Mouse (Mus musculus) G1E (cell line): Measurements from ENCODE around the gene Ctdspl. TPM values are rescaled to one million over a fixed set of nuclear protein-coding genes. Genes with fewer than 3 reads are reported as not detected.

Experiments used
- ATAC-seq: 2 replicates; pipeline ENCODE4 v1.8.0; 2016; ENCODE audit warnings: mild to moderate bottlenecking; ENCODE audit not compliant: insufficient number of reproducible peaks, poor library complexity, low FRiP score, severe bottlenecking; ENCODE audit errors: extremely low read depth
- DNase-seq: peaks from one replicate; pipeline ENCODE4 v3.0.0; 2012; ENCODE audit warnings: low spot score
- H3K27me3 ChIP-seq: 2 replicates; pipeline ENCODE4 v1.6.1; 2012; ENCODE audit warnings: mild to moderate bottlenecking, low read length, inconsistent platforms; ENCODE audit not compliant: insufficient read depth
- H3K36me3 ChIP-seq: replicated peaks from 2 replicates; pipeline ENCODE3; 2012; ENCODE audit warnings: mild to moderate bottlenecking, inconsistent platforms
- H3K4me1 ChIP-seq: 2 replicates; pipeline ENCODE4 v1.6.1; 2012; ENCODE audit warnings: low read depth, low read length, inconsistent platforms, mixed read lengths; ENCODE audit not compliant: insufficient read depth
- H3K4me3 ChIP-seq: 2 replicates; pipeline ENCODE4 v1.5.1; 2012; ENCODE audit warnings: low read depth, mild to moderate bottlenecking, inconsistent platforms, low read length, moderate library complexity, mixed read lengths
- H3K9me3 ChIP-seq: replicated peaks from 2 replicates; pipeline ENCODE4 v1.6.1; 2012; ENCODE audit warnings: inconsistent platforms
- CTCF ChIP-seq: IDR thresholded peaks from 2 replicates; pipeline ENCODE4 v1.5.1; 2012; ENCODE audit warnings: low read depth, low read length, inconsistent platforms, mixed read lengths
- GATA1 ChIP-seq: IDR thresholded peaks from 2 replicates; pipeline ENCODE4 v1.6.1; 2012; ENCODE audit warnings: borderline replicate concordance, low read length, inconsistent platforms, mixed read lengths
- GATA2 ChIP-seq: IDR thresholded peaks from 2 replicates; pipeline ENCODE4 v1.6.1; 2012; ENCODE audit warnings: low read depth, low read length, inconsistent platforms, borderline replicate concordance
- POLR2AphosphoS5 ChIP-seq: IDR thresholded peaks from 2 replicates; pipeline ENCODE4 v1.6.1; 2012; ENCODE audit warnings: low read depth, low read length, inconsistent platforms; ENCODE audit not compliant: insufficient replicate concordance
- TAL1 ChIP-seq: conservative IDR thresholded peaks from 2 replicates; pipeline ENCODE4 v1.6.1; 2012; ENCODE audit warnings: low read depth, low read length, inconsistent platforms, mixed read lengths
- polyA plus RNA-seq: library from polyadenylated mRNA; stranded (reverse); fragments of >175 nt; gene quantifications from 2 replicates; pipeline ENCODE4 v1.2.3, GENCODE M21; 2012
- total RNA-seq, 2 experiments: library from RNA; stranded (forward) in 1 of 2; stranded (reverse) in 1 of 2; fragments of 200-1000 nt in 1 of 2; fragments of >200 nt in 1 of 2; fragmentation: Nextera tagmentation in 1 of 2; gene quantifications; 2 replicates each; pipeline ENCODE4 v1.2.3; 2014 to 2017

The Ctdspl gene
- total and polyA plus RNA-seq, 3 experiments: 0.05 TPM; not detected in 2

- no peaks in the 10 kb centered on the region for H3K36me3 ChIP-seq
- ATAC-seq (no peak), DNase-seq (no peak)
- H3K9me3 ChIP-seq: peaks cover 82% of the 10 kb centered on the region
- H3K4me3 ChIP-seq: no peak overlapping the region
- H3K4me1 ChIP-seq: no peaks in the 10 kb centered on the region
- TF ChIP-seq TAL1: no peak
- no peak for TF ChIP-seq GATA2
- no peak for TF ChIP-seq CTCF
- no peak for TF ChIP-seq GATA1
- no peak for TF ChIP-seq POLR2AphosphoS5
- H3K27me3 ChIP-seq: no peaks in the 10 kb centered on the region; the same call in 1 of the 2 replicates
These were observed 109.6 kb downstream of the Ctdspl start for GRCm38 (mm10) chr9:119035836-119036235.

GRCm38 (mm10) chr9:119037076-119037730 is 111.0 kb downstream of the Ctdspl start:
- ATAC-seq (no peak), DNase-seq (no peak)
- Histone ChIP-seq H3K27me3 (no peaks in the 10 kb centered on the region; the same call in 1 of the 2 replicates), H3K4me1 (no peaks in the 10 kb centered on the region), H3K9me3 (peaks cover 80% of the 10 kb centered on the region), H3K36me3 (no peaks in the 10 kb centered on the region), H3K4me3 (no peak overlapping the region)
- TF ChIP-seq CTCF (no peak), GATA1 (no peak), TAL1 (no peak), GATA2 (no peak), POLR2AphosphoS5 (no peak)

GRCm38 (mm10) chr9:119038574-119038973 is 112.3 kb downstream of the Ctdspl start:
- ATAC-seq (no peak), DNase-seq (no peak)

GRCm38 (mm10) chr9:119040101-119040775 is 114.0 kb downstream of the Ctdspl start:
- no peak for TF ChIP-seq TAL1
- no peak for TF ChIP-seq GATA2
- no peak for TF ChIP-seq CTCF
- no peak for TF ChIP-seq POLR2AphosphoS5
- TF ChIP-seq GATA1: no peak
- no peaks in the 10 kb centered on the region for H3K36me3 ChIP-seq
- no peak overlapping the region for H3K4me3 ChIP-seq
- DNase-seq: no peak
- H3K27me3 ChIP-seq: no peaks in the 10 kb centered on the region; the same call in 1 of the 2 replicates
- H3K9me3 ChIP-seq: peaks cover 76% of the 10 kb centered on the region
- no peak for ATAC-seq
- no peaks in the 10 kb centered on the region for H3K4me1 ChIP-seq

More at GRCm38 (mm10) chr9:119038574-119038973, 112.3 kb downstream of the Ctdspl start:
- no peaks in the 10 kb centered on the region; the same call in 1 of the 2 replicates for H3K27me3 ChIP-seq
- H3K4me1 ChIP-seq: no peaks in the 10 kb centered on the region
- TF ChIP-seq TAL1 (no peak), CTCF (no peak), GATA1 (no peak), GATA2 (no peak), POLR2AphosphoS5 (no peak)
- no peaks in the 10 kb centered on the region for H3K36me3 ChIP-seq
- peaks cover 78% of the 10 kb centered on the region for H3K9me3 ChIP-seq
- H3K4me3 ChIP-seq: no peak overlapping the region

GRCm38 (mm10) chr9:119048182-119048903 is 122.1 kb downstream of the Ctdspl start:
- no peaks in the 10 kb centered on the region for H3K27me3 ChIP-seq
- no peak for TF ChIP-seq POLR2AphosphoS5
- TF ChIP-seq GATA1: no peak
- TF ChIP-seq TAL1: no peak
- no peak for TF ChIP-seq GATA2
- TF ChIP-seq CTCF: no peak
- ATAC-seq (no peak), DNase-seq (no peak)
- H3K9me3 ChIP-seq: peaks cover 90% of the 10 kb centered on the region
- no peak overlapping the region for H3K4me3 ChIP-seq
- no peaks in the 10 kb centered on the region for H3K36me3 ChIP-seq
- H3K4me1 ChIP-seq: no peaks in the 10 kb centered on the region

GRCm38 (mm10) chr9:119051158-119051557 is 124.9 kb downstream of the Ctdspl start:
- H3K9me3 ChIP-seq: peaks cover 93% of the 10 kb centered on the region
- H3K27me3 ChIP-seq: no peaks in the 10 kb centered on the region
- no peak overlapping the region for H3K4me3 ChIP-seq
- TF ChIP-seq TAL1 (no peak), CTCF (no peak), GATA1 (no peak), GATA2 (no peak), POLR2AphosphoS5 (no peak)
- DNase-seq (no peak), ATAC-seq (no peak)
- no peaks in the 10 kb centered on the region for H3K36me3 ChIP-seq
- H3K4me1 ChIP-seq: no peaks in the 10 kb centered on the region
